Mouse (Mus musculus) brain, embryonic 14.5 days (tissue): Measurements from ENCODE around the gene Gm12248.

Experiments used
- CTCF ChIP-seq: fragments of 200-500 bp; IDR thresholded peaks from 2 replicates; pipeline ENCODE4 v1.5.1; 2012; ENCODE audit warnings: inconsistent platforms, mild to moderate bottlenecking, moderate library complexity, borderline replicate concordance; ENCODE audit not compliant: insufficient read depth, insufficient read length; ENCODE audit errors: extremely low read depth
- POLR2A ChIP-seq: fragments of 200-500 bp; IDR thresholded peaks from 2 replicates; pipeline ENCODE4 v1.6.1; 2012; ENCODE audit warnings: mild to moderate bottlenecking, inconsistent platforms, borderline replicate concordance; ENCODE audit not compliant: poor library complexity, insufficient read depth, insufficient read length, severe bottlenecking; ENCODE audit errors: extremely low read depth

- no peak for TF ChIP-seq CTCF
- TF ChIP-seq POLR2A: no peak
These were observed 30.3 kb downstream of the Gm12248 start for GRCm38 (mm10) chr11:58062586-58062985.
